Mouse (Mus musculus) myocyte (in vitro differentiated cells): Measurements from ENCODE around the gene Mrpl3.

Source experiments
- E2F4 ChIP-seq: IDR thresholded peaks from one replicate; pipeline ENCODE4 v1.6.1; 2011; ENCODE audit warnings: mild to moderate bottlenecking, control low read depth, moderate library complexity; ENCODE audit not compliant: insufficient read depth
- MYOG ChIP-seq, 3 experiments: IDR thresholded peaks; one replicate each; pipeline ENCODE4 v1.6.1; 2011; ENCODE audit warnings: control low read depth in 2 of 3, low read depth in 2 of 3, mild to moderate bottlenecking in 2 of 3; ENCODE audit not compliant: insufficient read length in 2 of 3, control insufficient read depth in 1 of 3, insufficient read depth in 1 of 3

- TF ChIP-seq MYOG (IDR thresholded peaks at IDR 0.05; ENCODE audit: control insufficient read depth in 1 of 3, insufficient read depth in 1 of 3, insufficient read length in 2 of 3, low read depth in 2 of 3) (no peak), E2F4 (no peak)
Observed at GRCm38 (mm10) chr9:105103893-105104292, 50.9 kb downstream of the Mrpl3 start.
